Mouse (Mus musculus): ENCODE measurements around the gene Uhrf1bp1. TPM values are rescaled to one million over a fixed set of nuclear protein-coding genes. Genes with fewer than 3 reads are reported as not detected.

Gene Uhrf1bp1
- polyA plus RNA-seq, 1 experiment, result 17.0 TPM

DNA sequence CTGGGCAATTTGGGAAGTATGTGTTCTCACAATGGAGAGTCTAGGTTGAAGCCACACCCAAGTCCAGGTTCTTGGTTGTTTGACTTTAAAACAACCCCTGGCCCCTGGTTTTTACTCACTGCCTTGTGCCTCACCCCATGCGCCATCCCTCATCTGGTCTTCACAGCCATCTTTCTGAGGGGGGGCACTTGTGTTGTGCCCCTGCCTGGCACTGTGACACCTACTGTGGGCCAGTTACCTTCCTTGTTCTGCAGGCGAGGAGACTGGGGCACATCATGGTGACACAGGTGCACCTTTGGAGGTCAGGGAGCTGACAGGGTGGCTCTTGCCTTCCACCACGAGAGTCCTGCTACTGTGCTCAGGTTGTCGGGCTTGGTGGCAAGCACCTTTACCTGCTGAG is 85.9 kb downstream of the Uhrf1bp1 start:
- H3K27ac ChIP-seq (ENCODE audit: control insufficient read depth, insufficient read depth, low read depth, low read length), result no peak overlapping the region
- no peak overlapping the region for H3K4me3 ChIP-seq (ENCODE audit: control insufficient read depth, low read depth, low read length)
- no peaks in the 10 kb centered on the region for H3K27me3 ChIP-seq (ENCODE audit: control insufficient read depth, insufficient read depth, low read length)
- H3K36me3 ChIP-seq (ENCODE audit: control insufficient read depth, insufficient read depth, low read length), result no peaks in the 10 kb centered on the region
- H3K4me1 ChIP-seq (ENCODE audit: control insufficient read depth, insufficient read depth, low read length), result peaks cover 5% of the 10 kb centered on the region; the same call in 1 of the 2 replicates
- TF ChIP-seq CTCF (IDR thresholded peaks at IDR 0.05; ENCODE audit: control insufficient read depth, insufficient read depth, insufficient replicate concordance, low read depth, low read length), result no peak
- no peak for TF ChIP-seq POLR2A (IDR thresholded peaks at IDR 0.05; ENCODE audit: control insufficient read depth, low read depth, low read length)

DNA sequence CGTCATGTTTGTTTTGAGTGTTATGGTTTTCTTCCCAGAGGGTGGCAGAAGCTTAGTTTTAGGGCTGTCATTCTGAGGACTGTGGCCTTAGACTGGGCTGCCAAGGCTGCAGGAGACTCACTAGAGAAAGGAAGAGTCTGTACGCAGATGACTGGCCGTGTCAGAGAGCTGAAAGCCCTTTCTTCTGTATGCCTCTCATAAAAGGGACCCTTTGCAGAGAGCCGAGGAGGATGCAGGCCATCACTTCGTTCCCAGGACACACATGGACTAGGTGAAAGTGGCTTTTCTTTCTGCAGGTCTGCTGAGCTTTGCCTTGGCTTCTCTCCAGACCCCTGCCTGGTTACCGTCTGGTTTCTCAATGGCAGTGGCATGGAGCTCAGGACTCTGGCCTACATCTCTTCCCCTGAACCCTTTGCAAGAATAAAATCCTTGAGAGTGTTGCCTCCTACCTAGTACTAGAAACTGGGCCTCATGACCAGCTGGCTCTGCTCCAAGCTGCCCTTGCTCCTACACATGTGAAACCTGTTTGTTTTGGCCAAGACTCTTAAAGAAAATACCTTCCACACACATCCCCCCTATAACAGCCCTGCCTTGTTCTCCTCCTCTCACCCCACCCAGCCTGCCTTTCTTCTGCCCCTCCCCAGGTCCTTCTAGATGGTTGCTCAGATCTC is 89.4 kb downstream of the Uhrf1bp1 start:
- H3K27ac ChIP-seq (ENCODE audit: control insufficient read depth, insufficient read depth, low read depth, low read length), result no peak overlapping the region
- no peaks in the 10 kb centered on the region for H3K36me3 ChIP-seq (ENCODE audit: control insufficient read depth, insufficient read depth, low read length)
- no peak overlapping the region for H3K4me3 ChIP-seq (ENCODE audit: control insufficient read depth, low read depth, low read length)
- no peak for TF ChIP-seq POLR2A (IDR thresholded peaks at IDR 0.05; ENCODE audit: control insufficient read depth, low read depth, low read length)
- TF ChIP-seq CTCF (IDR thresholded peaks at IDR 0.05; ENCODE audit: control insufficient read depth, insufficient read depth, insufficient replicate concordance, low read depth, low read length), result no peak
- peaks cover 2% of the 10 kb centered on the region; the same call in 1 of the 2 replicates for H3K4me1 ChIP-seq (ENCODE audit: control insufficient read depth, insufficient read depth, low read length)
- H3K27me3 ChIP-seq (ENCODE audit: control insufficient read depth, insufficient read depth, low read length), result no peaks in the 10 kb centered on the region

DNA sequence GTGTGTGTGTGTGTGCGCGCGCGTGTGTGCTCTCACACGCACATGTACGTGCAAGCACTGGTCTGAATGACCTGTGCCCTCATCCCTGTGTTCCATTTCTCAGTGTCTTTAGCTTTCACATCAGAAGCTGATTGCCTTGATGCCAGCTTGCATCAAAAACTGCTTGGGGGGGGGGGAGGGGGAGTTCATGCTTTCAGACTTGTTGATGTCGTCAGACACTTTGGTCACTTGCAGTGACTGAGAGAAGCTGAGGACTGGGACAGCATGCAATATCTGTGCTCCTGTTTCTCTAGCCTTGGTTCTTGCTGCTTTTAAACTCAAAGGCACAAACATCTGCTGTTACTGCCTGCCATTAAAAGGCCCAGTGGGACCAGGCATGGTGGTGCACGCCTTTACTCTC is 90.1 kb downstream of the Uhrf1bp1 start:
- H3K27ac ChIP-seq (ENCODE audit: control insufficient read depth, insufficient read depth, low read depth, low read length), result no peak overlapping the region
- no peaks in the 10 kb centered on the region for H3K27me3 ChIP-seq (ENCODE audit: control insufficient read depth, insufficient read depth, low read length)
- H3K4me1 ChIP-seq (ENCODE audit: control insufficient read depth, insufficient read depth, low read length), result peaks cover 2% of the 10 kb centered on the region; the same call in 1 of the 2 replicates

DNA sequence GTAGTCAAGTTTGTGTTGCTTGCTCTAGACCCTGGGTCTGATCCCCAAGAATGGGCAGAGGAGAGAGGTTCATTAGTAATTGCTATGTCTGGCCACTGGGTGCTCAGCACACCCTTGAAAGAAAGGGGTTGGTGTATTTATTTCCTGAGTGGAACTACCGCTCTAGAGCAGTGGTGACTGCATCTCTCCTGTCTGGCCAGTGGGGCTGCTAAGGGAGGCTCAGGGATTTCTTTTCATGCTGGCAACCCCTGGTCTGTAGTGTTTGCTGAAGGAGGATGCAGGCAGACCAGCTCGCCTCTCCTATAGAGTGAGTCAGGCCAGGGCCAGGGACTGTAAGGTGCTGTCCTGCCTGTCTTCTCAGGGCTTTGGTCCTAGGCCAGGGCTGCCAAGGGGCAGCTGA is 90.9 kb downstream of the Uhrf1bp1 start:
- Histone ChIP-seq H3K27ac (ENCODE audit: control insufficient read depth, insufficient read depth, low read depth, low read length) (no peak overlapping the region), H3K4me3 (ENCODE audit: control insufficient read depth, low read depth, low read length) (no peak overlapping the region), H3K27me3 (ENCODE audit: control insufficient read depth, insufficient read depth, low read length) (no peaks in the 10 kb centered on the region), H3K4me1 (ENCODE audit: control insufficient read depth, insufficient read depth, low read length) (no peaks in the 10 kb centered on the region), H3K36me3 (ENCODE audit: control insufficient read depth, insufficient read depth, low read length) (no peaks in the 10 kb centered on the region)
- TF ChIP-seq CTCF (IDR thresholded peaks at IDR 0.05; ENCODE audit: control insufficient read depth, insufficient read depth, insufficient replicate concordance, low read depth, low read length) (no peak), POLR2A (IDR thresholded peaks at IDR 0.05; ENCODE audit: control insufficient read depth, low read depth, low read length) (no peak)

More for the DNA sequence above, 90.1 kb downstream of the Uhrf1bp1 start:
- TF ChIP-seq CTCF (IDR thresholded peaks at IDR 0.05; ENCODE audit: control insufficient read depth, insufficient read depth, insufficient replicate concordance, low read depth, low read length), result no peak
- TF ChIP-seq POLR2A (IDR thresholded peaks at IDR 0.05; ENCODE audit: control insufficient read depth, low read depth, low read length), result no peak
- Histone ChIP-seq H3K4me3 (ENCODE audit: control insufficient read depth, low read depth, low read length) (no peak overlapping the region), H3K36me3 (ENCODE audit: control insufficient read depth, insufficient read depth, low read length) (no peaks in the 10 kb centered on the region)

Other genes with a start within 250 kb of the Uhrf1bp1 start
- 59.8 and 68.1 TPM in 2 replicates for gene Nudt3, start 232.9 kb upstream of the Uhrf1bp1 start, polyA plus RNA-seq (2012; rRNA removed)
- not detected in 2 replicates for gene RPS10-NUDT3, start 221.2 kb upstream of the Uhrf1bp1 start, polyA plus RNA-seq (2012; rRNA removed)
- 262 and 331 TPM in 2 replicates for gene Rps10, start 219.8 kb upstream of the Uhrf1bp1 start, polyA plus RNA-seq (2012; rRNA removed)
- 9.6 and 10.4 TPM in 2 replicates for gene Pacsin1, start 200.9 kb upstream of the Uhrf1bp1 start, polyA plus RNA-seq (2012; rRNA removed)
- gene Spdef, start 127.5 kb upstream of the Uhrf1bp1 start, polyA plus RNA-seq (2012; rRNA removed), result 4.8 and 4.9 TPM in 2 replicates
- gene D17Wsu92e, start 35.8 kb upstream of the Uhrf1bp1 start, polyA plus RNA-seq (2012; rRNA removed), result 109 and 111 TPM in 2 replicates
- gene Snrpc, start 18.3 kb upstream of the Uhrf1bp1 start, polyA plus RNA-seq (2012; rRNA removed), result 173 and 198 TPM in 2 replicates
- 16.1 and 18.2 TPM in 2 replicates for gene Anks1, start 52.9 kb downstream of the Uhrf1bp1 start, polyA plus RNA-seq (2012; rRNA removed)
- 30.4 and 32.6 TPM in 2 replicates for gene Taf11, start 53.4 kb downstream of the Uhrf1bp1 start, polyA plus RNA-seq (2012; rRNA removed)
- gene Tcp11, start 224.2 kb downstream of the Uhrf1bp1 start, polyA plus RNA-seq (2012; rRNA removed), result 4,001 and 4,433 TPM in 2 replicates

Data from testis, adult 2 months (tissue).